Mouse (Mus musculus) cerebellum, adult 2 months (tissue): ENCODE measurements at regions not wholly inside any gene's neighbourhood (a gene's known extent, or its start where the extent isn't known, plus 50 kb on each side); places are given as distances from the start of the nearest gene placed in this dataset.

Experiments
- DNase-seq, 2 experiments: peaks; one replicate each; pipeline ENCODE4 v3.0.0; 2021
- H3K27ac ChIP-seq: fragments of 200-500 bp; 2 replicates; pipeline ENCODE4 v1.5.1; 2012; ENCODE audit warnings: low read length, control low read depth, inconsistent platforms; ENCODE audit not compliant: insufficient read depth
- H3K27me3 ChIP-seq: fragments of 200-500 bp; 2 replicates; pipeline ENCODE4 v1.6.1; 2012; ENCODE audit warnings: inconsistent platforms, mild to moderate bottlenecking, low read length, moderate library complexity; ENCODE audit not compliant: control insufficient read depth, insufficient read depth
- H3K4me1 ChIP-seq: fragments of 200-500 bp; 2 replicates; pipeline ENCODE4 v1.6.1; 2011; ENCODE audit warnings: low read length; ENCODE audit not compliant: control insufficient read depth, insufficient read depth
- H3K4me3 ChIP-seq: fragments of 200-500 bp; replicated peaks from 2 replicates; pipeline ENCODE3; 2011; ENCODE audit warnings: mild to moderate bottlenecking, low read depth, low read length, control low read depth; ENCODE audit not compliant: insufficient read depth
- CTCF ChIP-seq: fragments of 200-500 bp; IDR thresholded peaks from 2 replicates; pipeline ENCODE4 v1.5.1; 2011; ENCODE audit warnings: low read depth, mild to moderate bottlenecking, control low read depth, low read length, moderate library complexity, borderline replicate concordance; ENCODE audit not compliant: insufficient read depth
- POLR2A ChIP-seq: fragments of 200-500 bp; IDR thresholded peaks from 2 replicates; pipeline ENCODE4 v1.6.1; 2011; ENCODE audit warnings: low read length, control low read depth, borderline replicate concordance; ENCODE audit not compliant: insufficient read depth
- WGBS: fragments of 180-500 bp; shearing (Covaris S2); methylation state at CpG from one replicate; pipeline ENCODE4 v1.1.7; 2018; 5-methylcytosine and 5-hydroxymethylcytosine counted together

DNA sequence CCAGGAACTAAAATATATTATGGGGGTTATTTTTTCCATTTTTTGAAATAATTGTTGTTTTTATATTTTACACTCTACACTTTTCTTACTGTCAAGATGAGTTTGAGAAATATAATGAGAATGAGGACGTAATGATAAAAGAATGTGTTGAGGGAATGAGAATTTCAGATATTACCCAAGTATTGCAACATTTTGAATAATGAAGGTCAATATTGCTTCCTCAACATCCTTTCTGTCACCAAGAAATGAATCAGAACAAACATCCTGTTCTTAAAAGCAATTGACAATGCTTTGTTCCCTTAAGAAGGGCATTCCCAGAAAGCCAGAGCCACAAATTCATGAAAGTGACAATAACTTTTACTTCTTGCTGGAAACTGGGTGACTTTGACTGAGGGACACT is 878.0 kb downstream of the Slitrk1 start:
- H3K4me3 ChIP-seq = no peak overlapping the region

DNA sequence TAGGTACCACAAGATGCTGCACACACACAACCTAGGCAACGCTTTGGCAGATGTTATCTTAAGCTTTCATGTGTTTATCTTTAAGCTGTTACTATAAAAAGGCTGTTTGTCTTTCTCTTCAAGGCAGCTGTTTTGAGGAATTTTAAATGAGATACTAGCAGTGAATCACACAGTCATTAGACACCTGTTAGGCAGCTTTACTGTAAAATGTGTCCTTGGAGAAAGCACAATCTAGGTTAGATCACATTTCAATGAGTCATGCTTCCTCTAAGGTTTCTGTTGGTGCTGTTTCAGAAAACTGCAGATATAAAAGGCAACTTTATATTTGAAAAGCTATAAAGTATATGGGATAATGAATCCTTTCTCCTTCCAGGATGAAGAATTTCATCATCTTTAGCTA is 879.8 kb downstream of the Slitrk1 start:
- no peak for DNase-seq
- WGBS = 84% methylated on average over 1 of the region's 1 CpGs
- Histone ChIP-seq H3K27me3 (no peaks in the 10 kb centered on the region), H3K4me1 (no peaks in the 10 kb centered on the region), H3K4me3 (no peak overlapping the region), H3K27ac (no peak overlapping the region)
- TF ChIP-seq POLR2A = no peak
- TF ChIP-seq CTCF = no peak

More for the DNA sequence above, 878.0 kb downstream of the Slitrk1 start:
- TF ChIP-seq POLR2A (no peak), CTCF (no peak)
- no peak overlapping the region for H3K27ac ChIP-seq
- H3K27me3 ChIP-seq = no peaks in the 10 kb centered on the region
- DNase-seq = no peak
- no peaks in the 10 kb centered on the region for H3K4me1 ChIP-seq
- WGBS = 98% methylated on average over 1 of the region's 1 CpGs

GRCm38 (mm10) chr14:108022551-108022950 is 891.4 kb downstream of the Slitrk1 start:
- no peak for TF ChIP-seq CTCF
- WGBS = 79% methylated on average over 3 of the region's 3 CpGs
- H3K27ac ChIP-seq = no peak overlapping the region

DNA sequence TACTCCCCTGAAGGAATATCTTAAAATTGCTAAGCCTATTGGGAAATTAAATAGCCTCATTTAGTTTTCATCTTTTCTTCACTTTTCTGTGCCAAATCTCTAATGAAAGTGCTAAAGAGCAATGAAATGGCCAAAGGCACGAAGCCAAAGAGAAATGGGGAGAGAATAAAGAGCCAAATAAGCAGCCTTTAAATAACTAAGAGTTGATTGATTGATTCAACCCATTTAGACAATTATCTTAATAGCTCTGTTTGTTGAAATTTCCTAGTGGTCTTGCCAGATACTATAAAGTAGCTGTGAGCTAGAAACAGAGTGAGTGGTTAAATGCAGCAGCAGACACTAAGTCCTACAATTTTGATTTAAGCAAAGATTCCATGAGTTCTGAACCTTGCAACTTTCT is 891.9 kb downstream of the Slitrk1 start:
- no peak for TF ChIP-seq CTCF
- no peak for TF ChIP-seq POLR2A
- H3K4me1 ChIP-seq = no peaks in the 10 kb centered on the region
- peak in 1 of 2 experiments; percentile 4 for DNase-seq
- no peaks in the 10 kb centered on the region for H3K27me3 ChIP-seq
- no peak overlapping the region for H3K4me3 ChIP-seq
- 23% methylated on average over 1 of the region's 1 CpGs for WGBS
- no peak overlapping the region for H3K27ac ChIP-seq

More at GRCm38 (mm10) chr14:108022551-108022950, 891.4 kb downstream of the Slitrk1 start:
- Histone ChIP-seq H3K4me1 (no peaks in the 10 kb centered on the region), H3K27me3 (no peaks in the 10 kb centered on the region), H3K4me3 (no peak overlapping the region)
- no peak for DNase-seq

GRCm38 (mm10) chr14:108021331-108021730 is 892.6 kb downstream of the Slitrk1 start:
- TF ChIP-seq POLR2A = no peak
- no peak for TF ChIP-seq CTCF
- H3K4me1 ChIP-seq = no peaks in the 10 kb centered on the region
- no peak for DNase-seq
- WGBS = 71% methylated on average over 7 of the region's 7 CpGs
- H3K4me3 ChIP-seq = no peak overlapping the region
- H3K27me3 ChIP-seq = no peaks in the 10 kb centered on the region
- H3K27ac ChIP-seq = no peak overlapping the region

- Histone ChIP-seq H3K4me1 (no peaks in the 10 kb centered on the region), H3K27me3 (no peaks in the 10 kb centered on the region), H3K4me3 (no peak overlapping the region), H3K27ac (no peak overlapping the region)
- DNase-seq = no peak
- TF ChIP-seq CTCF (no peak), POLR2A (no peak)
Observed at GRCm38 (mm10) chr14:107987752-107988285, 926.1 kb downstream of the Slitrk1 start.

DNA sequence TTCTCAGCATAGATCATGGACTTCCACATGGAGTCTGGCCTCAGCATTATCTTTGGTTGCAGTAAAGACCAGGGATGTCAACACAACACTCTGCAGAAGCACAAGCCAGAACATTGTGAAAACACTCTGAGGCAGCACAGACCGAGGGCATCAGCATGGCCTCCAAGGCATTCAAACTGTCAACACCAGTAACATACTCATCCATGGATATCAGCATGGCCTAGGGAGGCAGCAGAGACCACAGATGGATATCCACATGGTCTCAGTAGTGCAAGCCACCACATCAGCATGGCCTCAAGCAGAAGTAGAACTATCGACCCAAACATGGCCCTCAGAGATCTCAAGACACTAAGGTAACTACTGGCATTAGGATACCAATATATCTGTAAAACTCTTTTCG is 935.8 kb downstream of the Slitrk1 start:
- 68% methylated on average over 3 of the region's 3 CpGs for WGBS
- no peak for DNase-seq
- TF ChIP-seq CTCF (no peak), POLR2A (no peak)
- H3K27me3 ChIP-seq = no peaks in the 10 kb centered on the region
- H3K4me3 ChIP-seq = no peak overlapping the region
- H3K27ac ChIP-seq = no peak overlapping the region
- no peaks in the 10 kb centered on the region for H3K4me1 ChIP-seq

DNA sequence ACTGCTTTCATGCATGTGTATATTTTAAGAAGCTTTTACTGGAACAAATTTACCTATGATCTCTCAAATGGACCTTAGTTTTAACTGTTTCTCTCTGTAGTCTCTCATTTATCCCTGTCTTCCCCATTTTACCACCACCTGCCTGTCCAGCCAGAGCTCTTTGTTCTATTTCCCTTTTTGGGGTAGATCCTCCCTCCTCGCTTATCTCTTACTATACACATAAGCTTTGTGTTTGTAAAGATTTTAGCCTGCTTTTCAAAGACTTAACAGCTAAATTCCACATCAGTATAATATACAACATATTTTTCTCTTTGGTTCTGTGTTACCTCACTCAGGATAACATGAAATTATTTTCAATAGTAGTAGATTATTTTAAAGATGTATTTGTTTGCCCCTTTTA is 961.9 kb downstream of the Slitrk1 start:
- no peak overlapping the region for H3K4me3 ChIP-seq
- no peak for TF ChIP-seq POLR2A
- TF ChIP-seq CTCF = no peak
- no peak for DNase-seq
- H3K4me1 ChIP-seq = no peaks in the 10 kb centered on the region
- 80% methylated on average over 1 of the region's 1 CpGs for WGBS
- no peak overlapping the region for H3K27ac ChIP-seq
- no peaks in the 10 kb centered on the region for H3K27me3 ChIP-seq
